Mouse (Mus musculus): ENCODE data around the gene Dph6.

Gene Dph6

GRCm38 (mm10) chr2:114536032-114536431, 118.7 kb downstream of the Dph6 start:
- no peak for DNase-seq

GRCm38 (mm10) chr2:114531010-114531756, 123.6 kb downstream of the Dph6 start:
- no peak for DNase-seq

- DNase-seq = no peak
Measured at GRCm38 (mm10) chr2:114520414-114520813, 134.3 kb downstream of the Dph6 start.

GRCm38 (mm10) chr2:114519907-114520306, 134.9 kb downstream of the Dph6 start:
- DNase-seq = no peak

- no peak for DNase-seq
Measured at GRCm38 (mm10) chr2:114492398-114492797, 162.4 kb downstream of the Dph6 start.

GRCm38 (mm10) chr2:114491907-114492306, 162.9 kb downstream of the Dph6 start:
- DNase-seq = no peak

GRCm38 (mm10) chr2:114486980-114487379, 167.8 kb downstream of the Dph6 start:
- DNase-seq = no peak

Data from lung, postnatal 14 days (tissue).